Mouse (Mus musculus) myocyte (in vitro differentiated cells): ENCODE measurements around the gene Kcnk2. TPM values are rescaled to one million over a fixed set of nuclear protein-coding genes. Genes with fewer than 3 reads are reported as not detected.
A peak's percentile ranks its signal among the peaks of the same experiment; 100 is the strongest.

ENCODE experiments used
- H3K27me3 ChIP-seq: one replicate; pipeline ENCODE4 v1.6.1; 2011; ENCODE audit not compliant: control insufficient read depth, insufficient read depth, insufficient read length
- H3K36me3 ChIP-seq: one replicate; pipeline ENCODE4 v1.6.1; 2011; ENCODE audit not compliant: control insufficient read depth, insufficient read depth
- H3K4me2 ChIP-seq: one replicate; pipeline ENCODE4 v1.6.1; 2011; ENCODE audit warnings: low read depth, control low read depth
- H3K4me3 ChIP-seq: one replicate; pipeline ENCODE4 v1.5.1; 2011; ENCODE audit warnings: mild to moderate bottlenecking, control low read depth, moderate library complexity
- H3K79me2 ChIP-seq: one replicate; pipeline ENCODE4 v1.6.1; 2011; ENCODE audit not compliant: control insufficient read depth, insufficient read depth
- H3ac ChIP-seq: one replicate; pipeline ENCODE4 v1.6.1; 2011; ENCODE audit not compliant: control insufficient read depth, insufficient read length
- CEBPB ChIP-seq: IDR thresholded peaks from 2 replicates; pipeline ENCODE4 v1.6.1; 2011; ENCODE audit warnings: mild to moderate bottlenecking, moderate library complexity; ENCODE audit not compliant: poor library complexity, insufficient read depth, severe bottlenecking
- E2F4 ChIP-seq: IDR thresholded peaks from one replicate; pipeline ENCODE4 v1.6.1; 2011; ENCODE audit warnings: mild to moderate bottlenecking, control low read depth, moderate library complexity; ENCODE audit not compliant: insufficient read depth
- MAX ChIP-seq: IDR thresholded peaks from one replicate; pipeline ENCODE4 v1.6.1; 2011; ENCODE audit warnings: low read depth, mild to moderate bottlenecking, control low read depth
- MYOD1 ChIP-seq, 3 experiments: IDR thresholded peaks; one replicate each; pipeline ENCODE4 v1.6.1; 2011; ENCODE audit warnings: control low read depth in 2 of 3, low read depth in 2 of 3, mild to moderate bottlenecking in 2 of 3, moderate library complexity in 1 of 3; ENCODE audit not compliant: insufficient read length in 2 of 3, control insufficient read depth in 1 of 3
- MYOG ChIP-seq, 3 experiments: IDR thresholded peaks; one replicate each; pipeline ENCODE4 v1.6.1; 2011; ENCODE audit warnings: control low read depth in 2 of 3, low read depth in 2 of 3, mild to moderate bottlenecking in 2 of 3; ENCODE audit not compliant: insufficient read length in 2 of 3, control insufficient read depth in 1 of 3, insufficient read depth in 1 of 3
- POLR2A ChIP-seq: IDR thresholded peaks from one replicate; pipeline ENCODE4 v1.6.1; 2011; ENCODE audit warnings: low read depth, mild to moderate bottlenecking, control low read depth, moderate library complexity; ENCODE audit not compliant: insufficient read length
- POLR2AphosphoS2 ChIP-seq: IDR thresholded peaks from one replicate; pipeline ENCODE4 v1.6.1; 2011; ENCODE audit warnings: low read depth, control low read depth; ENCODE audit not compliant: insufficient read length
- REST ChIP-seq: IDR thresholded peaks from one replicate; pipeline ENCODE4 v1.6.1; 2011; ENCODE audit warnings: mild to moderate bottlenecking, control low read depth, moderate library complexity; ENCODE audit not compliant: insufficient read depth, insufficient read length
- SRF ChIP-seq: IDR thresholded peaks from one replicate; pipeline ENCODE4 v1.6.1; 2011; ENCODE audit warnings: low read depth; ENCODE audit not compliant: control insufficient read depth, insufficient read length
- TCF12 ChIP-seq: IDR thresholded peaks from one replicate; pipeline ENCODE4 v1.6.1; 2011; ENCODE audit warnings: mild to moderate bottlenecking, control low read depth; ENCODE audit not compliant: poor library complexity, insufficient read depth, severe bottlenecking
- TCF3 ChIP-seq: IDR thresholded peaks from one replicate; pipeline ENCODE4 v1.6.1; 2011; ENCODE audit warnings: low read depth, control low read depth; ENCODE audit not compliant: insufficient read length
- USF1 ChIP-seq: IDR thresholded peaks from one replicate; pipeline ENCODE4 v1.6.1; 2011; ENCODE audit warnings: low read depth, mild to moderate bottlenecking, control low read depth, moderate library complexity
- polyA plus RNA-seq: library from polyadenylated mRNA; unstranded; fragments of >200 nt; fragmentation: generic; extraction: Trizol; gene quantifications from one replicate; pipeline ENCODE4 v1.2.1, GENCODE M21; 2012; ENCODE audit warnings: missing spikeins

The Kcnk2 gene
- polyA plus RNA-seq, 1 experiment = 4.7 TPM

DNA sequence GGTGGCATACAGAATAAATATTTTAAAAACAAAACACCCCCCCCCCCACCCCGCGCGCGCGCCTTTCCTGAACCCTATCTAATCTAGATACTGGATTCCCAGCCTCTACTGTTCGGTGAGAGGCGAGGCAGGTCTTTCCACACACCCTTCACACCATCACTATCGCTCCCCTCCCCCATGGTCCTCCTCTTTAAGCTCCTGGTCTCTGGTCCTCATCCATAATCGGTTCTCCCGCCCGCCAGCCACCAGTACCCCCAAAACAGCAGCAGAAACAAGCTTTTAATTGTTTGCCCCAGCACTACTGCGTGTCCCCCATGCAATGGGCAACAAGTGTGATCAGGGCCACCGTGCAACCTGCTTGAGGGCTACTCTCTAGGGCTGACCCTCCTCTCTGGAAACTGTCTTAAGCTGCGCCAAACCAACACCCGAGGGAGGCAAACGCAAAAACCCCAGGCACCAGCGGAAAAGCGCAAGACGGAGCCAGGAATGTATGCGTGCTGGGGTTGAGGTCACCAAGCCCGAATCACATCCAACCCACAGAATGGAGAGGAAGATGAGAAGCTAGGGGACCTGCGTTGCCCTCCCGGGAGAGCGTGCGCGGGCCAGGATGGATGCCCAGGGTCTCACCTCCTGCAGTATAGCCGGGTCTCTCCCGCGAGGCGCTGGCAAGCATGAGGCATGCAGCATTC is 59.5 kb downstream of the Kcnk2 start:
- Histone ChIP-seq H3K79me2 (no peaks in the 10 kb centered on the region), H3K4me3 (no peak overlapping the region), H3K4me2 (peak overlapping the region; percentile 13), H3ac (no peak overlapping the region), H3K27me3 (no peaks in the 10 kb centered on the region), H3K36me3 (no peaks in the 10 kb centered on the region)
- no peak for TF ChIP-seq CEBPB
- TF ChIP-seq E2F4 = no peak
- TF ChIP-seq TCF3 = no peak
- TF ChIP-seq MYOG (IDR thresholded peaks at IDR 0.05; ENCODE audit: control insufficient read depth in 1 of 3, insufficient read depth in 1 of 3, insufficient read length in 2 of 3, low read depth in 2 of 3) = no peak
- no peak for TF ChIP-seq POLR2A
- no peak for TF ChIP-seq TCF12
- TF ChIP-seq USF1 = no peak
- no peak for TF ChIP-seq MYOD1 (IDR thresholded peaks at IDR 0.05; ENCODE audit: control insufficient read depth in 1 of 3, insufficient read length in 2 of 3, low read depth in 2 of 3)
- no peak for TF ChIP-seq REST
- TF ChIP-seq MAX = no peak
- TF ChIP-seq POLR2AphosphoS2 = no peak
- no peak for TF ChIP-seq SRF

DNA sequence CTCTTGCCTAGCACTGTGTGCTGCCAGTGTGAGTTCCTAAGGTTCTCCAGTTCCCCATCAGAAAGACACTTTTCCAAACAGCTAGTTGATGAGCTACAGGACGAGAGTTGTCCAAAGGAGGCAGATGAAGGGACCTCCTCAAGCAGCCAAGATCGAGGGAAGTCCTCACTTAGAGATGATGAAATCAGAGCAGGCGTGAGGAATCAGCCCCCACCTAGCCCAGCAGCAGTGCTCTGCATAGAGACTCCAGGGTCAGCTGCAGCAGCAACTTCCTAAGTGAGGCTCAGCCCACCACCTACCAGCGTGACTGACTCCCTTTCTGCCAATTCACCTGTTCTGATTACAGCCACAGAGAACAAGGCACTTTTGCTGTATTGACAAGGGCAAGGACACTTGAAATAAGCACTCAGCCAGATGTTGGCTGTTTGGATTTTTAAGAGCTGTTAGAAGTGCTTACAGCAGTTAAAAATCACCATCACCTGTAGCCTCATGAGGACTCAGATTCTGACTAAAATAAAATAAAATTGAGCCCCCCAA is 60.6 kb downstream of the Kcnk2 start:
- H3K4me2 ChIP-seq = no peak overlapping the region
- H3K79me2 ChIP-seq = no peaks in the 10 kb centered on the region
- no peaks in the 10 kb centered on the region for H3K36me3 ChIP-seq
- H3K4me3 ChIP-seq = no peak overlapping the region
- TF ChIP-seq REST = no peak
- TF ChIP-seq TCF12 = no peak
- H3K27me3 ChIP-seq = no peaks in the 10 kb centered on the region
- H3ac ChIP-seq = no peak overlapping the region

DNA sequence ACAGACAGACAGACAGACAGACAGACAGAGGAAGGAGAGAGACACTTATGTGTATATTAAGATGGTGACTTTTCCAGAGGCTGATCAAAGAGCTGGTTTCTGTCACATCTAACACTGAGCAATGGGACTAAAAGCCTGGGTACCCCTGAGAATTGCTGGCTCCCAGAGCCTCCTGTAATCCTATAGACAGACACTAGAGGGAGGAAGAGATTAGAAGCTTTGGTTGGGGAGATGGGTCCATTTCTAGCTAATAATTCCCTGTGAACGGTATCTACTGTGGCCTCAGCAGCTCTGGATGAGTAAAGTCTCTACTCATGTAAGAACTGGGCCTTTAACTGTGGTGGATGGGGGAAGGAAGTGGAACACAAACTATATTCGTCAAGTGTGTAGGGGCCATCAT is 86.2 kb downstream of the Kcnk2 start:
- Histone ChIP-seq H3K79me2 (no peaks in the 10 kb centered on the region), H3ac (no peak overlapping the region), H3K4me3 (no peak overlapping the region), H3K36me3 (no peaks in the 10 kb centered on the region), H3K4me2 (no peak overlapping the region), H3K27me3 (no peaks in the 10 kb centered on the region)
- TF ChIP-seq TCF3 = no peak
- no peak for TF ChIP-seq MAX
- TF ChIP-seq CEBPB = no peak
- TF ChIP-seq MYOG (IDR thresholded peaks at IDR 0.05; ENCODE audit: control insufficient read depth in 1 of 3, insufficient read depth in 1 of 3, insufficient read length in 2 of 3, low read depth in 2 of 3) = no peak
- no peak for TF ChIP-seq TCF12
- no peak for TF ChIP-seq E2F4
- no peak for TF ChIP-seq SRF
- no peak for TF ChIP-seq POLR2AphosphoS2
- no peak for TF ChIP-seq POLR2A
- TF ChIP-seq USF1 = no peak
- no peak for TF ChIP-seq MYOD1 (IDR thresholded peaks at IDR 0.05; ENCODE audit: control insufficient read depth in 1 of 3, insufficient read length in 2 of 3, low read depth in 2 of 3)

DNA sequence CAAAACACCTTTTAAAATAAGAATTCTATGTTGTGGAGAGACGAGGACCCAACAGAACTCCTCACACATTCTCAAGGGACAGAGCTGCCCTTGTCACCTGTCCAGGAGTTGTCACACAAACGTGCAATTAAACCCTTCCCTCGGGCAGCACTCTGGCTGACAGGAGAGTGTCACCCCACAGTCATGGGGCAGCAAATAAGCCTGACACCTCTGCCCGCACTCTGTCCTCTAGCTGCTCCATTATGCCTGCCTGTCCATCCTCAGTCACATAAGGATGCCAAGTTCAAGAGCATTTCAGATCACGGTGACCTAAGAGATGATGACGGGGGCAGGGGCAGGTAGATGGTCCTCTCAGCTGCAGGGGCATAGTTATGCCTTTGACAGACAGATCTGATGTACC is 87.6 kb downstream of the Kcnk2 start:
- H3K36me3 ChIP-seq = no peaks in the 10 kb centered on the region
- no peaks in the 10 kb centered on the region for H3K79me2 ChIP-seq
- TF ChIP-seq SRF (no peak), MYOD1 (IDR thresholded peaks at IDR 0.05; ENCODE audit: control insufficient read depth in 1 of 3, insufficient read length in 2 of 3, low read depth in 2 of 3) (no peak), REST (no peak), POLR2AphosphoS2 (no peak), USF1 (no peak), TCF12 (no peak), CEBPB (no peak), MYOG (IDR thresholded peaks at IDR 0.05; ENCODE audit: control insufficient read depth in 1 of 3, insufficient read depth in 1 of 3, insufficient read length in 2 of 3, low read depth in 2 of 3) (no peak), E2F4 (no peak), MAX (no peak), POLR2A (no peak), TCF3 (no peak)
- H3K4me3 ChIP-seq = no peak overlapping the region
- no peak overlapping the region for H3ac ChIP-seq
- no peak overlapping the region for H3K4me2 ChIP-seq
- H3K27me3 ChIP-seq = no peaks in the 10 kb centered on the region

DNA sequence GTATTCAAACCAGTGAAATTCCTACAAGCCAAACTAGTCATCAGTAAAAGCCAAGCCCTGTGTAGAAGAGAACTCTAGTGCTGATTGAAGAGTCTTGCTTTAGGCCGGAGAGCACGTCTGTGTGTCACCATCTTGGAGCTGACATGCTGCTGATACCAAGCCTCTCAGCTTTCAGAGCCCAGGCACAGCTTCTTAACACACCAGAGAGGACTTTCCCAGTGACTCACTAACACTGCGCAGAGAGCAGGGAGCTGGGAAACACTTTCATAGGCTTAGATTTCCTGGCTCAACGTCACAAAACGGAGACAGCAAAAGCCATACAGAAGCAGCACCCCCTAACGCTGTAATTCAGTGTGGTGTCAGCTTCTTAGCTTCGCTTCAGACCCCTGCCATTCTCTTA is 88.3 kb downstream of the Kcnk2 start:
- H3ac ChIP-seq = no peak overlapping the region
- H3K36me3 ChIP-seq = no peaks in the 10 kb centered on the region
- H3K27me3 ChIP-seq = no peaks in the 10 kb centered on the region
- no peak overlapping the region for H3K4me3 ChIP-seq
- TF ChIP-seq MYOG (IDR thresholded peaks at IDR 0.05; ENCODE audit: control insufficient read depth in 1 of 3, insufficient read depth in 1 of 3, insufficient read length in 2 of 3, low read depth in 2 of 3) (no peak), TCF12 (no peak), POLR2AphosphoS2 (no peak), MYOD1 (IDR thresholded peaks at IDR 0.05; ENCODE audit: control insufficient read depth in 1 of 3, insufficient read length in 2 of 3, low read depth in 2 of 3) (no peak)
- no peaks in the 10 kb centered on the region for H3K79me2 ChIP-seq
- H3K4me2 ChIP-seq = no peak overlapping the region
